Mouse (Mus musculus): ENCODE results near the gene Copz2.
A peak's percentile ranks its signal among the peaks of the same experiment; 100 is the strongest.
"Not testable (repeated sequence)": the region's sequence is repeated elsewhere in the genome, so short reads cannot be mapped to it uniquely, and the experiment has no call there.

Gene Copz2

DNA sequence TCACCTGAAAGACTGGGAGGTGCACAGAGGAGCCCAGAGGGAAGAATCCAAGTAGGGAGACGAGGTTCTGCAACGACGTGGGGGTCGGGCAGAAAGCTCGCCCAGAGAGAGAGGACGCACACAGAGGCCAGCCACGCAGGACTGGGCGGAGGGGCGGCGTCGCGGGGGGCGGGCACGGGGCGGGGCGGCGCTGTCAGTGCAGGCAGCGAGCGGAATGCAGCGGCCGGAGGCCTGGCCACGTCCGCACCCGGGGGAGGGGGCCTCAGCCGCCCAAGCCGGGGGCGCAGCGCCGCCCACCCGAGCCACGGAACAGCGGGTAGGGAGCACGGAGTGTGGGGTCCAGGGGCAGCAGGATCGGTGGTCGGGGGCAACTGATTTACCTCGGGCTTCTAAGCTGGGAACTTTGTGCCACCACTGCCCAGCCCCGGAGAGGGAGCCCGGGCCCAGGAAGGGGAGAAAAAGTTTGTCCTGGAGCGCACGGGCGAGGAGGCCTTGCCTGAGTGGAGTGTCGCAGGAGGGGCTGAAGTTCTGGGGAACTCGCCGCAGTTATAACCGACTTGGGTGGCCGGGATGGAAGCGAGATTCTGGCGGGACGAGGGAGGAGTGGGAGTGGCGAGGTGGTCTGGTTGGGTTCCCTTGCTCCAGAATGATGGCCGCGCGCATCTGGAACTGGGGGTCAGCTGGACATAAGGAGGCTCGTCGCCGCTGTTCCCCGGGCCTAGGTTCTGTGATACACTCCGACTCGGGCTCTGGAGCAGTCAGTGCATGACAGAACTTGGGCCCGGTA lies at the start of gene Copz2:
Copz2 (plus strand) TSS at position 190 of the 787 bp plus-strand sequence.
- DNase-seq = no peak

DNA sequence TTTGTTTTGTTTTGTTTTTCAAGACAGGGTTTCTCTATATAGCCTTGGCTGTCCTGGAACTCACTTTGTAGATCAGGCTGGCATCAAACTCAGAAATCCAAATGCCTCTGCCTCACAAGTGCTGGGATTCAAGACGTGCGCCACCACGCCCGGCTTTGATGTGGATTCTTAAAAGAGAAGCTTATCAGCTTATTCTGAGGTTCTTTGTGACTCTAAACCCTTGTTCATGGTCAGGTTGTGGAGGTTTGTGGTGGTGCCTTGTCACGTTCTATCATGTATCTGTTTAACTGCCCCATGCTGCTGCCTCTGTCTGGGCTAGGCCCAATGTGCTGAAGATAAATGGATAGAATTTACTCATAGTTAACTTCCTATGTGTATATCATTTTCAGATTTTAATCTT lies 44.1 kb upstream of the Copz2 start:
- no peak for DNase-seq

DNA sequence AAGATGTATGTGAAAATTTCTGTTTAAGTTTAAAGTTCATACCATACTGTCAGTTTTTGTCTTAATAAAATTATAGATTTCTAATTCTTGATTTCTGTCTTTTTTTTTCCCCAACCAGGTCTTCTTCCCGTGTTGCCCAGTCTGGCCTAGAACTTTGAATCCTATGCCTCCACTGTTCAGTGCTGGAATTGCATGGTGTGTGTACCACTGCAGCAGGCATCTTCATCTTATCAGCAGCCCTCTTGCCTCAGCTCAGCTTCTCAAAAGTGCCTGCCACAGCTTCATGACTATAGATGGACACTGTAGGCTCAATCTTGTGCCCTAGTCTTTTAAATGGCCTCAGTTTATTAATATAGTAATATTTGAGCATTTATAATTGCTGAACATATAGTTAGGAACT lies 41.6 kb upstream of the Copz2 start:
- no peak for DNase-seq

DNA sequence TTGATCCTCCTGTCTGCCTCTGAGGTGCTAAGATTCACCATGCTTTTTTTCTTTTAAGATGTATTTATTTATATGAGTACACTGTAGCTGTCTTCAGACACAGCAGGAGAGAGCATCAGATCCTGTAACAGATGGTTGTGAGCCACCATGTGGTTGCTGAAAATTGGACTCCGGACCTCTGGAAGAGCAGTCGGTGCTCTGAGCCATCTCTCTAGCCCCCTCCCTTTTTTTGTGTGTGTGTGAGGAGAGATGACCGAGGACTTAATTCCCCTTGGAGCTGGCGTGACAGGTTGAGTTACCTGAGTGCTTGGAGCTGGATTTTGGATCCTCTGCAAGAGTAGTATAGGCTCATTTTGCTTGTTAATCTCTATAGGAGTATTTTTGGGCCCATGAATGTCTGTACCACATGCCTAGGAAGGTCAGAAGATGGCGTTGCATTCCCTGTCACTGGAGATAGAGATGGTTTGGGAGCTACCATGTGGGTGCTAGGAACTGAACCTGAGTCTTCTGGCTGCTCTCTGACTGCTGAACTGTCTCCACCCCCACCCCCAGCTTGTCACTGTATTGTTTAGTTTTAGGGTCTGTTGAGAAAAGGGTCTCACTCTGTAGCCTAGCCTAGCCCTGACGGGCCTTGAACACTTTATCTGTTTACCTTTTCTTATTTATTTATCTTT lies 40.0 kb upstream of the Copz2 start:
- DNase-seq = no peak

DNA sequence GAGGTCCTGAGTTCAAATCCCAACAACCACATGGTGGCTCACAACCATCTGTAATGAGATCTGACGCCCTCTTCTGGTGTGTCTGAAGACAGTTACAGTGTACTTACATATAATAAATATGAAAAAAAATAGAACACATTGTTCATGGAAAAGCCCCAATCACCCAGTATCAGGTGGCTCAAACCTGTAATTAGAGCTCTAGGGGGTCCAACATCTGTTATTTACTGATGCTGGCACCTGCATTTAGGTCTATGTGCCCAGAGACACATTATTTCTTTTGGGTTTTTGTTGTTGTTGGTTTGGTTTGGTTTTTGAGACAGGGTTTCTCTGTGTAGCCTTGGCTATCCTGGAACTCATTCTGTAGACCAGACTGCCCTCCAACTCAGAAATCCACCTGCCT lies 38.5 kb upstream of the Copz2 start:
- DNase-seq = not testable (repeated sequence)

DNA sequence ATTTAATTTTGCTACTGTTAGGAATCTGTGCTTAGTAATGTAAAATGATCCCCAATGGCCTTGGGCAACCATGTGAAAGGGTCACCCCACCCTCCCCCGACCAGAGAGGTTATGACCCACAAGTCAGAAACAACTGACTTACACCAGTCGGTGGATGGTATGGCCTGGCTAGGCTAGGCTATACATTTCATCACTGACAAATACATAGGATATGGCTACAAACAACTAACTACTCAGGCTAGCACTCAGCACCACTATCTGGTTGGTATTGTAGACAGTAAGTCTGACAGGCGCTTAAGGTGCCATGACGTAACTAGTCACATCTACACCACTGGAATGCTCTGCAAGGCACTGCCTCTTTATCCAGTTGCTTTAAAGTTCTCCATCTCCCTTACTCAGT lies 36.2 kb upstream of the Copz2 start:
- DNase-seq = no peak

DNA sequence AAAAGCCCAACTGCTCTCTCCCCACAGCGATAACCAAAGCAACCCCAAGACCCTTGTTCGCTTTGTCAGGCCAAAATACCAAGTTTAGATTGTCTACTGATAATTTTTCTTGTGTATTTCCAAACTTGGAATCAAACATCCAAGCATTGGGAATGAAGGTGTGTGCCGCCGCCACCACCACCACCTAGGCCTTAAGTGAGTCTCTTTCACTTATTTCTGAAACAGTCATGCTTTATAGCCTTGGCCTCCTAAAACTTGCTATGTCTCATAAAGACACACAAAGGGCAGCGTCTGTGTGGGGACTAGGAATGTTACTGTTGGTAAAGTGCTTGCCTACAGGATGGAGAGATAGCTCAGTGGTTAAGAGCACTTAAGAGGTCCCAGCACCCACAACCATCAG lies 35.8 kb upstream of the Copz2 start:
- no peak for DNase-seq

DNA sequence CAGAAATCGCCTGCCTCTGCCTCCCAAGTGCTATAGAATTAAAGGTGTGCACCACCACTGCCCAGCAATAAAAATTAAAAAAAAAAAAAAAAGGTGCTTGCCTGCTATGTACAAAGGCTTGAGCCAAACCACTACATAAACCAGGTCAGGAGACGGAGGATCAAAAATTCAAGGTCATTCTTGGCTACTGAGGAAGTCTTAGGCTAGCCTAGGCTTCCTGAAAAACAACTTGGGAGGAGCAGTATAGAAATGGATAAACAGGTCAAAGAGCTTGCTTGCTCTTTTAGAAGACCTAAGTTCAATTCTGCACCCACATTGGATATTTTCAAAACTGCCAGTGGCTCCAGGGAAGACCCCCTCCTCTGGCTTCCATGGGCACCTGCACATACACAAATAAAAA lies 35.2 kb upstream of the Copz2 start:
- no peak for DNase-seq

DNA sequence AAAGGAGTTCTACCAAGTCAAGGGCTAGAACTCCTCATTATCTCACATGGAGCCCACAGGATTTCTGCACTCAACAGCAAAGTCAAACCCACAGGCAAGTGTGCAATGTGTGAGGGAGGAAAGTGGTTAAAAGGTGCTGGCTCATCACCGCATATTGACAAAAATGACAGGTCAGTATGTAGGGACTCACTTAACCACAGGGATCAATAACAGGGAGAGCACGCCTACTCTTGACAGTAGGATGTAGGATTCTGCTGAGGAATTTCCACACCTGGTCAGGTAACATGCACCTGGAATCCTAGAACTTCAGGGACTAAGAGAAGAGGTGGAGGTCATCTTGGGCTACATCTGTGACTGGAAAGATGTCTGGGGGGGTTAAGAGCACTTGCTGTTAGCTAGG lies 33.8 kb upstream of the Copz2 start:
- no peak for DNase-seq

DNA sequence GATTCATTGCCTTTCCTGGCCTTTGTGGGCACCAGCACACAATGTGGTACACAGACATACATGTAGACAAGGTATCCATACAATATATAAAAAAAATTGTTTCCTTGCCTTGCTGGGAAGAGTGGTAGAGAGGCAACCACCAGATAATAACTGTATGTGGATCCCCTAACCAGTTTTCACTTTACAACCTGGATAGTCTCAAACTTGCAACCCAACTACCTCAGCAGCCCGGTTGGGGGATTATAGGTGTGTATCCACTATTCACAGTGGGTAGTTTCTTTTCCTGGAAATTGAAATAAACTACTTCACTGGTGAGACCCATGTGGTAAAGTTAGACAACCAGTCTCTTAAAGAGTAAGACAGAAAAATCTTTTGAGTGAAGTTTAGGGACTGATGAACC lies 33.2 kb upstream of the Copz2 start:
- no peak for DNase-seq

DNA sequence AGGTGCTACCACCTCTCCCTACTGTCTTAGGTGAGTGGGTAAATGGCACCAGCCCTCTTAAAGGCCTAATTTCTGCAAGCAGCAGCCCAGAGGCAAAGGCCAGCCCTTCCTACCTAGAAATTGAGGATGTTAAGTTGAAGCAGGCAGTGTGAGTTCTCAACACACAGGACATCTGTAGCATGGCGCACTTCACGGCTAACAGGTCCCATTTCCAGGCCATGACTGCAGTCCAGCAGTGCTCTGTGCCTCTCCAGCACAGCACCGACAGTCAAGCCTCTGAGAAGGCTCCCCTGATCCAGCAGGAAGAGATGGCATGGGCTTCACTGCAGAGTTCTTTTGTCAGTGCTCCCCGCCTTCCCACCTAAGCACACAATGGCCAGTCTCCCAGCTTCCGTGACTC lies 32.7 kb upstream of the Copz2 start:
- DNase-seq = no peak

DNA sequence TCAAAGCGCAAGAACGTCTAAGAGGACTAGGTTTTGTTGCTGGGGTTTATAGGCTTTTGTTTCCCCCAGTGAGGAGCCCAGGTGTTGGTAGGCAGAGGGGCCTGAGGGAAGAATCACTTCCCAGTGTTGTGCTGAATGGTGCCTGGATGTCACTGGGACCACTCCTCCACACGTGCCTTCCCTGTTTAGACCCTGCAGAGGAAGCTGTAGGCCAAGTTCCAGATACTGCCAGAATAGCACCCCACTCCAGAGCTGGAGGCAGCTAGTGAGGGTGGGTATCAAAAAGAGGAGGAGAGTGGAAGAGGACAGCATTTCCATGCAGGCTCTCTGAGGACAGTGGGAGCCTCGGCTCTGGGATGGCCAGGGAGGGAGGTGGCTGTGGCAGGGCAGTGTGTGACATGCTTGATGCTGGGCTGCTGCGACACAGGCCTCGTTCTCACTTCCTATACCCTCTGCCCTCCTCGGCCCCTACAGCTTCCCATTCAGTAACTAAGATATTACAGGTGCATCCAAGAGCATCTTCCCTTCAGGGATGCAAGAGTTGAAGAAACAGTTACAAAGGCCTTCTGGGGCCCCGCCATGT lies 31.5 kb upstream of the Copz2 start:
- DNase-seq = no peak

DNA sequence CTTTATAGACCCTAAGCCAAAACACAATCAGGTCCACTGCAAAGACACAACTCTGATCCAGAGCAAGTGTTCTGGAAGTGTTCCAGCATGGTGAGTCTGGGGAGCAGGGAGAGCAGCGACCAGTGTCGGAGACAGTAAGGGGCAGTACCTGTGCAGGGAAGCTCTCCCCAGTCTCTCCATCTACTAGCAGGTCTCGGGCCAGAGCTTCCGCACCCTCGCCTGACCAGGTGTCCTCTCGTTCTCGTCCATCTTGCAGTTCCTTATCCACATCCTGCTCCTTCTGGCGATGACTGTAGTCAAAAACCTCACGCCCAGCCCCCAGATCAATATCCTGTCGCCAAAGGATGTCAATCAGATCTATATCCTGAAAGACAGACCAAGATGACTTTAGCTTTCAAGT lies 27.7 kb upstream of the Copz2 start:
- no peak for DNase-seq

DNA sequence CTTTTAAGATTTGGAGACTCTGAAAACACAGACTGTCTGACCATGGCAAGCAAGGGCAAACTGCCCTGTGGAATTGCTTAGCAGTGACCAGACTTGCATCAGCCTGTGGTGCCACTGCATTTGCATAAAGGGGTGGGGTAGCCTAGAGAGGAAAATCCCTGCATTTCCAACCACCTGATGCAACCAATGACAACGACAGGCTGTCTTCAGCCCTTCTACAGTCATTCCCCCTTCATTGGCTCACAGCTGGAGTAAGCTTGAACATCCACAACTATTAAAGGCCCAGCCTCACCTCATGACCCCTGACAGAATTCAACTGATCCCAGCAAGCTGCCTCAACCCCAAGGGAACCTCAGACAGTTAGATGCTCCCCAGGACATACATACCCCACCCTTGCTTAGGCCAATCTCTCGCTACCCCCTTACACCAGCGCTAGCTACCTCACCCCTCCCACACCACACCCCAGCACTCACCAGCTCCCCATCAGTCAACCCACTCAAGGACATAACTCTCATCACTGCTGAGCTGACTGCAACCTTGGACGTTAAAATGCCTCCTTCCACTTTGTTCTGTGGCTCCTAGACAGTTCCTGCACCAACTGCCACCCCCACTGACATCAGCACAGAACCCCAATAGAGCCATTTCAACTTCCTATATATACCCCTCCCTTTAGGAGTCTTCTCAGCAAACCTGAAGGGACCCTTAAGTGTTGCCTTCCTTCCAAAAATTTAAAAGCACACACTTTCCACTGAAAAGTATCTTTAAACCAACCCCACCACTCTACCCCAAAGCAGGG lies 26.8 kb upstream of the Copz2 start:
- DNase-seq = no peak

DNA sequence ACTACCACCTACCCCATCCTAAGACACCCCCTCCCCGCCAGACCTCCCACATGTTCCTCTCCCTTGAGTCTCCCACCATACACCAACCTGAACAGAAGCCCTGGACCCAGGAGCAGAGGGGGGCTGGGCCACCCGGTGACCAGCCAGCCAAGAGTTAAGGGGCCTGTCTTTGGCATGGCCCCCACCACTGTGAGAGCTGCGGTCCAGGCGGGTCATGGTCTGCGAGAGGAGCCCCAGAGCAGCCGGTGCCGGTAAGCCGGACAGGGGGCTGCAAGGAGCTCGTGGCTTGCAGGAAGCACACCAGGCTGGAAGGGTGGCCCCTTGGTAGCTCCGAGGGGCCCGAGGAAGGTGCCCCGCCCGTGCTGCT lies 26.2 kb upstream of the Copz2 start:
- DNase-seq = no peak

DNA sequence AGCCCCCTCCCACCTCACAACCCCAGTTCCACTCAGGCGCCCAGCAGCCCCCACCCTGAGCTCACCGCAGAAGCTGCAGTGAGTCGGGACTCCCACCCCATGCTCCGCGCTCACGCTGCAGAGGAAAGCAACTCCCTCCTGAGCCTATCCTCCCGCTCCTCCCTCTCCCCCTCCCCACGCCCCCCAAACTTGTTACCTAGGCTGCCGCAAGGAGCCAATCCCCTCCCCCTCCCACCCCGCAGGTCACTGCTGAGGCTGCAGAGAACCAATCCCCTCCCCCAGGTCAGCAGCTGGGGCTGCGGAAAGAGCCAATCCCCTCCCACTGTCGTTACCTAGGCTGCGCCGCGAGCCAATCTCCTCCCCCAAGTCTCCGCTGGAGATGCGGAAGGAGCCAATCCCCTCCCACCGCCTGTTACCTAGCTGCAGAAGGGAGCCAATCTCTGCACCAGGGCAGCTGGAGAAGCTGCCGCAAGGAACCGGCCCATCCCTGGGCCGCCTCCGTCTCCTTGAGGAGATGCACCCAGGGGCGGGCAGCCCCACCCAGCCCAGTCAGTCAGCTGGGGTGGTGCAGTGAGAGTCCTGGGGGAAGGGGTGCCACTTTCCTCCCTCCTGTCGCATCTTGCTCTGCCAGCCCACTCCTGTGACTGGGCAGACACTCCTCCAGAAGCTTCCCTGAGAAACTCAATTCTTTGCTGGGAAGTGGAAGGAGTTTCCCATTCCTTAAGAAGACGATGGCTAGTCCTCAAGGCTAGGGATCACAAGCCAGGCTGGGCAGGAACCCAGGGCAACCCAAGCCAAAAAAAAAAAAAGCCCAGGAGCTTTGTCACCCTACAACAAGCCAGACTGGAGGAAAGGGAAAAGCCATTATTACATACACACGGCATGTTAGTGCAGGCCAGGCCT lies 25.5 kb upstream of the Copz2 start:
- DNase-seq = peak; percentile 88 to 92

DNA sequence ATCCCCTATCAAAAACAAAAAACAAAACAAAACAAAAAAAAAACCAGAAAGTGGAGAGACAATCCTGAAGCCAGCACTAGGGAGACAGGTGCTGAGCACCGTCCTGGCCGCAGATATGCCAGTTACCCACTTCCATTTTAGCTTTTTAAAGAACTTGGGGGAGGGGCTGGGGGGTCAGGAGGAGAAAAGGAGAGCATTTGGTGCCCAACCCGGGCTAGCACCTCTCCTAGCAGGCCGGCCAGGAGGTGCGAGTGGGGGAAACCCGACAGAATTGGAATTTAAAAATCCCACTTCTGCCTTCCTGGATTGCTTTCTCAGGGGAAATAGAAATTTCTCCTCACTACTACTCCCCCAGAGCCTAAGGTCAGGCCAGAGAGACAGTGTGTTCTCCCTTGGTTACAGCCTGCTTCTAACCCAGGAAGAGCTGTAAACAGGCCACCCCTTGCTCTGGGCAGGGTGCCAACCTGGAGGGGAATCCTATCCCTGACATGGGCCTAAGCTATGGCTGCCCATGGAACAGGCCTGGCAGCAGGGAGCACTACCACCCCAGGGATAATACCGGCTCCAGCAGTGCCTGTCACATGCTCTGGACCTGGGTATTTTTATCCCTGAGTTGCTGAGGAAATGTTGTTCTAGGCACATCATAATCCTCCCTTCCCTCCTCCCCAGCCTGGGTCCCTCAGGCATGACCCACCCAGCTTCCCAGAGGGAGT lies 24.7 kb upstream of the Copz2 start:
- peak in 1 of 2 experiments; percentile 19 for DNase-seq

DNA sequence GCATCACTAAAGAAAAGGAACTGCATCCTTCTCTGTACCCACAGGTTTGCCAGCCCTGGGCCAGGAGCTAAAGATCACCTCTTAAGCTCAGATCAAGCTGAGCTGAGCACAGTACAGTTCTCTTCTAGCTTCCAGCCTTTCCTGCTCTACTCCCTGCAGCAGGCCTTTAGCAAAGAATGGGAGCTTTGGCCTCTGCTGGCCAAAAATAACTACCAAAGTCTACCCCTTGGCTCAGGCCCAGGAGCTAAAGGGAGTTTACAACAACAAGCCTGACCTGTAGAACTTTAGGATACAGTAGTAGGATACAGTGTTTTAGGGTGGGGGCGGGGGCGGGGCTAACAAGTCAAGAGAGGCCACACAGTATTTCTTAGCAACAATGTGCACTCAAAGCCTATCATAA lies 23.2 kb upstream of the Copz2 start:
- no peak for DNase-seq

DNA sequence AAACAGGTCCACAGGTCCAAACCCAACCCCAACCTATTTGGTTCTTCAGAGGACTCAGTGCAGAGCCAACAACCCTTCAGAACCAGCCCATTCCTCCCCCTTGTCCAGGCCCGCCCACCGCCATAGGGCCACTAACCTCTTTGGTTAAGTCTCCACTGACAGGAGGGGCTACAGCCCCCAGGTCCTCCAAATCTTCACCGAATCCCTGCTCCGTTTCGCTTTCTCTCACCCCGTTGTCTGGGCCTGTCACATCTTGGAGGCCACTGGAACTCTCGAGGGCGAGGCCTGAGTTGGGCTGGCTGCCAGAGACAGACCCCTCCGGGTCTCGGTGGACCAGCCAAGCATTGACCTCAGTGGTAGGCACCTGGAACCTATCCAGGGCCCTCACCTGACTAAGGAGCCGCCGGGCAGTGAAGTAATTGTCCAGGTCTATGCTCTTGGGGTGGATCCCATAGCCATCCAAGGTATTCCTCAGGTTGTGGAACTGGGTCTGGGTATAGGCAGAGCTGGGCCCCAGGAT lies 22.5 kb upstream of the Copz2 start:
- no peak for DNase-seq

DNA sequence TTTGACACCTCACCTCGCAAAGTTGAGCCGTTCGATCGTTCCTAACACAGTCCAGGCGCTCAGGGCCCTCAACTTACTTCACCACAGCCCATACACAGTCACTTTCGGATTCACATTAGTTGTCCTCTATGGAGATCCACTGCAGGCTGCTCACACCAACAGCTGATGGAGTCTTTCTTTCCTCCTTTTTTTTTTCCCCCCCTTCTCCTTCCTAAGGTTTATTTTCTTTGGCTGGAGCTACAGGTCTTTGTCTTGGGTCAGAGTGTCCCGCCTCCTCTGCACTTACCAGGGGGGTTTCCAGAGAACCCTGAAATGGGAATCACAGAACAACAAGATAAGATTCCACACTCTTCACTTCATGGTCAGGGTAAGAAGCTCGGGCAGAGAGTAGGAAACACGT lies 21.8 kb upstream of the Copz2 start:
- no peak for DNase-seq

DNA sequence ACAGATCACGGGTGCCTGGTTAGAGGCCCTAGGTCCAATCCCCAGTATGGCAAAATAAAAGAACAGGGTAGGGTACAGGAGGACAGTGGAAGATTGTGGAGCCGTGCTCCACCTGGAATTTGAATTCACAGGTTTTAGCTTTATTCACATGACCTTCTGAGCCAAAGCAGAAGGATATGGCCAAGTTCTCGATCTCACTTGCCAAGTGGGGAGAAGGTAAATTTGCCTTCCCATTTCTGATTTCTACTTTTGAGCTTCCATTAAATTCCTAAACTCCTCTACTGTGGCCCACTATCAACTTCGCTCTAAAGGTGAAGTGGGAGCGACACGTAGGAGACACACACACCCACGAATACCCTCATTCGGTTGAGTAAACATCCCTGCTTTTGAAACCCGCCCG lies 20.8 kb upstream of the Copz2 start:
- DNase-seq = no peak

DNA sequence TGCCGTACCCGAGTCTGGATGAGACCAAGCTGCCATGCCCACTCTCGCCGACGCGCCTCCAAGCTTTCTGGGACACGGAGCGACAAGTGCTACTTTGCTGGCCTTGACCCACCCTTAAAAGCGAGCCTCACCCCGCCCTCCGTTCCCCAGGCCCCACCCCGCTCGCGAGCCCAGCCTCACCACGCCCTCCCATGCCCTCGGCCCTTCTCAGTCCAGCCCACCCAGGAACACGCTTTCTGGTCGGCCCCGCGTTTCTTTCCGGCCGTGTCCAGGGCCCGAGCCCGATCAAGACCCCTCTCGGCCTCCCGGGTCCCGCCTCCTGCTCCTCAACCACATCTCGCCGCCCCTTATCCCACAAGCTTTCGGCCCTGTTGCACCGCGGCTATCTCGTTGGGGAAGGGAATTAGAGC lies 20.3 kb upstream of the Copz2 start:
- peak; percentile 64 to 73 for DNase-seq
